13 mouse cellular contexts compared by ENCODE assay signal in the genomic region with DNA sequence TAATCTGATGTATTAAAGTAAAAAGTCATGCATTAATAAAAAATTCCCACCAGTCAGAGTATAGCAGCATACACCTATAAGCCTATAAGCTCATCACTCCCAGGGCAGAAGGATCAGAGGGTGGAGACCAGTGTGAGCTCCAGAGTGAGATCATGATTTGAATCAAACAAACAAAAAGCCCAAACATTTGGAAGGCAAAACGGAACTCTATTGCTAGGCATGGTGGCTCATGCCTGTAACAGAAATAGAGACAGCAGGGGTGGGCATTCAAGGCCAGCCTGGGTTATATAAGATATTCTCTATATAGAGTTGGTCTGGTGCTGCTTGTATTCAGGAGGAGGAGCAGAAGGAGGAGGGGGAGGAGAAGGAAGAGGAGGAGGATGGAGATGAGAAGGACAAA. TPM values are rescaled to one million over a fixed set of nuclear protein-coding genes. Genes with fewer than 3 reads are reported as not detected.
"Had no signal": no experiment of that assay in that cellular context is flagged by ENCODE, and none has a peak within 500 bp of the region (broad histone marks: within the 10 kb centered on the region; RNA-seq: fewer than 3 reads in every experiment).

No protein-coding gene starts in this region.

- DNase-seq: lung, adult 18-20 months; lung, embryonic 14.5 days; lung, postnatal 10 days; lung, postnatal 4 days; midbrain, embryonic 14.5 days; retina, postnatal 1 day; right cerebral cortex, postnatal 14 days; right cerebral cortex, postnatal 4 days; spleen, adult 18-20 months; thymus, adult 18-20 months; thymus, postnatal 14 days; thymus, postnatal 36 days had no signal

RNA-seq across cellular contexts. Expression of gene Prkar1b, which starts 13.5 kb away (rescaled TPM):
- total RNA-seq: megakaryocyte-erythroid progenitor cell, adult 5-6 weeks had no signal
